Comparison of ENCODE assay signal across 8 mouse cellular contexts in the genomic region with DNA sequence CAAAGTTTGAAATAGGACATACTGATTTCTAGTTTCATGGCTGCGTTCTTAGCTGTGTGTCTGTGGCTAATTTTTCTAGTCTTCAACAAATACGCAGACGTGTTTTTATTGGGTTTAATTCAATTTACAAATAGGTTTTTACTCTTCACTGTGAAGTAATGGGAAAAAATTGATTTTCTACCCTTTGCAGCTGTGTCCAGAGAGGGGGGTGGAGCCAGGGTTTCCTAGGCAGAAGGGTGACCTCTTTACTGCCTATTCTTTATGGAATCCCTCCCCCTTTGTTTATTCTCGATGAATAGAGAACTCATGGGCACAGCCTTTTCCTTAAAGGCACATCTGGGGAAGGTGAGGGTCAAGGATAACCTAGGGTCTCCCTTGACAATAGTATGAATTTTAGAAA.
DNase-seq lines count a peak whose midpoint lies in the region; ATAC-seq and TF ChIP-seq lines count a peak whose summit lies in the region.

No protein-coding gene starts in this region.

- ATAC-seq in neural tube, embryonic 11.5 days (ENCODE audit: insufficient read depth, low FRiP score, low TSS enrichment), result peak; percentile 75

- peaks cover 3% of the 10 kb centered on the region; the same call in 1 of the 2 replicates for H3K4me1 ChIP-seq in neural tube, embryonic 11.5 days (ENCODE audit: control insufficient read depth, insufficient read depth, low read length)
- peaks cover 23% of the 10 kb centered on the region for H3K4me1 ChIP-seq in midbrain, embryonic 10.5 days

- H3K27me3 ChIP-seq in neural tube, embryonic 11.5 days (ENCODE audit: control insufficient read depth, insufficient read depth, low read length), result no peaks in the 10 kb centered on the region
- peaks cover 26% of the 10 kb centered on the region for H3K27me3 ChIP-seq in midbrain, embryonic 10.5 days (ENCODE audit: low read depth, poor library complexity, severe bottlenecking)

- H3K27ac ChIP-seq in gastrocnemius, adult 2 months, result peak overlapping the region; percentile 67; the same call in 1 of the 2 replicates
- H3K27ac ChIP-seq in neural tube, embryonic 11.5 days (ENCODE audit: low read depth, low read length), result peak overlapping the region; percentile 34; the same call in 1 of the 2 replicates
- H3K27ac ChIP-seq in midbrain, embryonic 10.5 days (replicated peaks), result peak overlapping the region; percentile 78; the same call in 1 of the 2 replicates
- H3K27ac ChIP-seq in layer of hippocampus, adult 2 months, result no peak overlapping the region

- intact Hi-C loops in gastrocnemius, adult 2 months (cut with DNase I), result loop anchor here (1.0 to 10.0 kb wide), 3 partner anchors 29 to 516 kb away; partner anchors contain the start of gene Bend3
- intact Hi-C loops in gastrocnemius, postnatal 36 days (cut with DNase I), result loop anchor here (1.0 kb wide), 1 partner anchor 29 kb away; no protein-coding TSS in a partner anchor

- H3K9me3 ChIP-seq in neural tube, embryonic 11.5 days (ENCODE audit: control insufficient read depth, low read length), result no peaks in the 10 kb centered on the region
- H3K9me3 ChIP-seq in midbrain, embryonic 10.5 days (replicated peaks), result no peaks in the 10 kb centered on the region

- no peaks in the 10 kb centered on the region for H3K36me3 ChIP-seq in neural tube, embryonic 11.5 days (ENCODE audit: control insufficient read depth, insufficient read depth, low read length)
- no peaks in the 10 kb centered on the region for H3K36me3 ChIP-seq in midbrain, embryonic 10.5 days

- TF ChIP-seq CTCF in gastrocnemius, adult 2 months (IDR thresholded peaks at IDR 0.05), result no peak
- no peak for TF ChIP-seq CTCF in layer of hippocampus, adult 2 months (conservative IDR thresholded peaks at IDR 0.05)

- peak overlapping the region; percentile 61 for H3K4me3 ChIP-seq in gastrocnemius, adult 2 months
- H3K4me3 ChIP-seq in neural tube, embryonic 11.5 days (ENCODE audit: low read depth, low read length), result no peak overlapping the region
- H3K4me3 ChIP-seq in midbrain, embryonic 10.5 days, result peak overlapping the region; percentile 51; the same call in 1 of the 2 replicates
- no peak overlapping the region for H3K4me3 ChIP-seq in layer of hippocampus, adult 2 months

- H3K9ac ChIP-seq in neural tube, embryonic 11.5 days (ENCODE audit: low read length), result no peak overlapping the region

- no peak for DNase-seq in gastrocnemius, adult 2 months
- no peak for DNase-seq in gastrocnemius, postnatal 36 days
- no peak for DNase-seq in neural tube, embryonic 11.5 days (ENCODE audit: low spot score)
- DNase-seq in neural tube, embryonic 10.5 days (ENCODE audit: extremely low spot score, low spot score), result no peak
- DNase-seq in midbrain, embryonic 10.5 days (ENCODE audit: low spot score), result no peak
- DNase-seq in frontal cortex, postnatal 25 days (ENCODE audit: low spot score in 2 of 2), result no peak
- no peak for DNase-seq in lung, postnatal 36 days
- DNase-seq in layer of hippocampus, adult 2 months (ENCODE audit: low spot score in 2 of 2), result no peak

- peak overlapping the region; percentile 32 for H3K4me2 ChIP-seq in neural tube, embryonic 11.5 days (ENCODE audit: low read depth)

- WGBS in neural tube, embryonic 11.5 days, result 44% methylated on average over 4 of the region's 4 CpGs
- WGBS in midbrain, embryonic 10.5 days, result 66% methylated on average over 4 of the region's 4 CpGs

Comparison
In these comparisons a context has a peak if more than half of its experiments do, and no peak if none do; other contexts are left out.
1. H3K4me3 ChIP-seq: peak in gastrocnemius, adult 2 months (single experiment) and midbrain, embryonic 10.5 days (single experiment); none in neural tube, embryonic 11.5 days (single experiment) and layer of hippocampus, adult 2 months (single experiment).